In genomic region chr6:85846921-85847320, GRCm38 (mm10) we compare ENCODE assay signal across 35 mouse cellular contexts. TPM values are rescaled to one million over a fixed set of nuclear protein-coding genes. Genes with fewer than 3 reads are reported as not detected.
"Had no signal": no experiment of that assay in that cellular context is flagged by ENCODE, and none has a peak within 500 bp of the region (broad histone marks: within the 10 kb centered on the region; RNA-seq: fewer than 3 reads in every experiment).

No protein-coding gene starts in this region.

- DNase-seq: gastrocnemius, postnatal 14 days; gastrocnemius, postnatal 36 days; heart, adult 11 months; heart, adult 2 months; heart, postnatal 14 days; heart, postnatal 36 days; kidney, adult 11 months; kidney, adult 2 months; kidney, adult 9 months; kidney, postnatal 14 days; kidney, postnatal 36 days; layer of hippocampus, postnatal 36 days; left cerebral cortex, postnatal 4 days had no signal

- H3K27me3 ChIP-seq: heart, embryonic 13.5 days; heart, embryonic 15.5 days; hindbrain, embryonic 13.5 days; hindbrain, embryonic 15.5 days; kidney, embryonic 15.5 days; limb, embryonic 13.5 days; limb, embryonic 15.5 days had no signal

- H3K27ac ChIP-seq: heart, adult 2 months; heart, embryonic 13.5 days; heart, embryonic 15.5 days; hindbrain, embryonic 13.5 days; hindbrain, embryonic 15.5 days; hindbrain, postnatal 0 days; kidney, embryonic 15.5 days; kidney, postnatal 0 days; limb, embryonic 13.5 days; limb, embryonic 15.5 days; liver, embryonic 14.5 days had no signal

- H3K4me3 ChIP-seq: heart, adult 2 months; heart, embryonic 13.5 days; heart, embryonic 15.5 days; hindbrain, embryonic 13.5 days; hindbrain, embryonic 15.5 days; kidney, embryonic 15.5 days; limb, embryonic 13.5 days; limb, embryonic 15.5 days had no signal

- H3K4me1 ChIP-seq: heart, embryonic 13.5 days; heart, embryonic 15.5 days; kidney, embryonic 15.5 days; limb, embryonic 13.5 days; limb, embryonic 15.5 days had no signal

RNA-seq across cellular contexts. Expression of gene Nat8, which starts 15.0 kb away (rescaled TPM):
- total RNA-seq: gastrocnemius, adult 18-20 months; gastrocnemius, adult 8-10 months; gastrocnemius, postnatal 14 days; gastrocnemius, postnatal 36 days; heart, adult 2 months; heart, postnatal 14 days; heart, postnatal 36 days; hematopoietic stem cell, adult 5-6 weeks; hindbrain, postnatal 0 days had no signal
- polyA plus RNA-seq: heart, adult 2 months; heart, embryonic 11.5 days; heart, embryonic 13.5 days; heart, embryonic 15.5 days; heart, postnatal 0 days; hindbrain, embryonic 13.5 days; hindbrain, embryonic 15.5 days; limb, embryonic 11.5 days; limb, embryonic 13.5 days; liver, embryonic 11.5 days had no signal

RNA-seq across cellular contexts. Expression of gene Nat8f2, which starts 22.0 kb away (rescaled TPM):
- total RNA-seq: gastrocnemius, postnatal 36 days; heart, postnatal 14 days; heart, postnatal 36 days; hematopoietic stem cell, adult 5-6 weeks; hindbrain, postnatal 0 days had no signal
- polyA plus RNA-seq: heart, adult 2 months; heart, embryonic 11.5 days; heart, embryonic 13.5 days; heart, embryonic 15.5 days; heart, postnatal 0 days; hindbrain, embryonic 13.5 days; hindbrain, embryonic 15.5 days; hindbrain, postnatal 0 days; intestine, embryonic 16.5 days; limb, embryonic 11.5 days; limb, embryonic 13.5 days; limb, embryonic 15.5 days; liver, embryonic 11.5 days; liver, embryonic 14.5 days; liver, embryonic 16.5 days had no signal

RNA-seq across cellular contexts. Expression of gene Nat8f5, which starts 26.1 kb away (rescaled TPM):
- total RNA-seq: gastrocnemius, adult 18-20 months; gastrocnemius, adult 8-10 months; gastrocnemius, postnatal 36 days; heart, adult 2 months; heart, postnatal 14 days; heart, postnatal 36 days; hematopoietic stem cell, adult 5-6 weeks had no signal
- polyA plus RNA-seq: gonadal fat pad, adult 2 months; heart, adult 2 months; heart, embryonic 11.5 days; heart, embryonic 13.5 days; heart, embryonic 15.5 days; heart, postnatal 0 days; hindbrain, embryonic 11.5 days; intestine, embryonic 14.5 days; kidney, embryonic 15.5 days; limb, embryonic 11.5 days; limb, embryonic 13.5 days; limb, embryonic 15.5 days; liver, embryonic 11.5 days; liver, embryonic 14.5 days; liver, embryonic 16.5 days had no signal

RNA-seq across cellular contexts. Expression of gene Nat8f6, which starts 26.2 kb away (rescaled TPM):
- total RNA-seq: gastrocnemius, adult 18-20 months; gastrocnemius, adult 8-10 months; gastrocnemius, postnatal 14 days; gastrocnemius, postnatal 36 days; heart, postnatal 14 days; heart, postnatal 36 days; hematopoietic stem cell, adult 5-6 weeks; hindbrain, postnatal 0 days had no signal
- polyA plus RNA-seq: gonadal fat pad, adult 2 months; heart, embryonic 11.5 days; heart, embryonic 15.5 days; heart, postnatal 0 days; hindbrain, embryonic 11.5 days; hindbrain, embryonic 13.5 days; hindbrain, embryonic 15.5 days; hindbrain, postnatal 0 days; intestine, embryonic 14.5 days; intestine, embryonic 16.5 days; kidney, embryonic 15.5 days; limb, embryonic 11.5 days; limb, embryonic 13.5 days; limb, embryonic 15.5 days; liver, embryonic 11.5 days; liver, embryonic 14.5 days; liver, embryonic 16.5 days had no signal
